Mouse (Mus musculus) thymus, adult 2 months (tissue): Measurements from ENCODE around the gene Trp53tg5.

Source experiments
- CTCF ChIP-seq: fragments of 200-500 bp; IDR thresholded peaks from 2 replicates; pipeline ENCODE4 v1.5.1; 2012; ENCODE audit warnings: mild to moderate bottlenecking, control low read depth, low read length, moderate library complexity, borderline replicate concordance; ENCODE audit not compliant: control insufficient read depth, poor library complexity, insufficient read depth; ENCODE audit errors: extremely low read depth
- POLR2A ChIP-seq: fragments of 200-500 bp; IDR thresholded peaks from 2 replicates; pipeline ENCODE4 v1.6.1; 2012; ENCODE audit warnings: mild to moderate bottlenecking, low read length, control low read depth, moderate library complexity; ENCODE audit not compliant: control insufficient read depth, poor library complexity, insufficient read depth; ENCODE audit errors: extremely low read depth

DNA sequence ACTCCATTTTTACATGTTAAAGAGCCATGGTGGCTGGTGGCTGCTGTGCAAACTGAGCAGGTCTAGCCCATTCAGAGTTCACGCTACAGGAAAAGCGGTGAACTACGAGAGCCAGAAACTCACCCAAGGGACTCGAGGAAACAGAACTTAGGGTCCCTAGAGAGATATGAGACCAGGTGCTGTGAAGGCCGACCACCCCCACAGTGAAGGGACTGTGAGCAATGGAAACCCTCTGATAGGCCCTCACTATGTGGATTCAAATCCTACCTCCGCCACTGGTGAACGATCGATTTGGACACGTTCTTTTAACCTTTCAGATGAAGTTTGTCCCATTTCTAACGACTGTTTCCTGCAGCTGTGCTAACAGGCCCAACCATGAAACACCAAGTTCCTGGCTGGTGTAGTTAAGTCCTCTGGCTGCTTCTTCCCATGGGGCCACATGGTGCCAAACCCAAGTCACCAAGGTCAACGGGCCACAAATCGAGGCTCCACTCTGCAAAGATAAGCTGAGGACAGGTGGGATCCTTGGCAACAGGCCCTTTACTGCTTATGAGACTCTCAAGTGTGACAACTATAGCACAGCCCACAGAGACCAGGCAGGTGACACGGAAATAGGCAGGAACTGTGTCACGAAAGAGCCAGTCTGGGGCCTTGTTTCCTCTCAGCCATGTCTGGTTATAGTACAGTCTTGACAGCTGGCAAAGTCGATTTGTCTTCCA, 50.7 kb downstream of the Trp53tg5 start:
- no peak for TF ChIP-seq CTCF
- no peak for TF ChIP-seq POLR2A
